Mouse (Mus musculus) megakaryocyte progenitor cell, adult 5-6 weeks (primary cell): ENCODE data around the gene Klhl40. TPM values are rescaled to one million over a fixed set of nuclear protein-coding genes. Genes with fewer than 3 reads are reported as not detected.

ENCODE experiments used
- ATAC-seq: replicated peaks from 2 replicates; pipeline ENCODE4 v1.8.0; 2016; ENCODE audit warnings: mild to moderate bottlenecking, moderate TSS enrichment, inconsistent platforms; ENCODE audit not compliant: poor library complexity
- total RNA-seq, 2 experiments: library from RNA; stranded (forward) in 1 of 2; stranded (reverse) in 1 of 2; fragments of 157-497, 149-512 nt in 1 of 2; fragments of 200-1000 nt in 1 of 2; gene quantifications; 2 replicates each; pipeline versions ENCODE4 v1.2.3 to v1.2.4; 2015 to 2017

Klhl40 gene
- total RNA-seq, 2 experiments from 2014 or later = not detected

GRCm38 (mm10) chr9:121823051-121823450 lies 45.6 kb downstream of the Klhl40 start:
- ATAC-seq = no peak

GRCm38 (mm10) chr9:121823991-121824390 lies 46.6 kb downstream of the Klhl40 start:
- ATAC-seq = no peak

DNA sequence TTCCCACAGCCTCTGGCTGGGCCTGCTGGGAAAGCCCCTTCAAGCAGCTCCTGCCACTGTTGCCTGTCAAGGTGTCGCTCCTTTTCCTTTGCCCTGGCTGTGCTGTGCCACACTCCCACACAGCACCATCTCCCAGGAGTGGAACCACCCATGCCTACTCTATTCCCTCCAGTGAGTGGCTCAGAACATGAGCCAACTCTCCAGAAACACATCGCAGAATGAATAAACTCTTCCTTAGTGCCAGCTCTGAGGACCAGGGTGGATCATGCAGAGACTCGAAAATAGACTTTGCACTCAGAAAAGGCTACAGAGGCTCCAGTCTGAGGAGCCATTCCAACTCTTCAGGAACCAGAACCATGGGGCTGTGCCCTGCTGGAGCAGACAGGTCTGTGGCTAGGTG lies 48.9 kb downstream of the Klhl40 start:
- ATAC-seq = no peak

- ATAC-seq = peak; percentile 50
Observed at GRCm38 (mm10) chr9:121828314-121828713, 50.9 kb downstream of the Klhl40 start.

GRCm38 (mm10) chr9:121829270-121829992 lies 52.0 kb downstream of the Klhl40 start:
- no peak for ATAC-seq

- ATAC-seq = peak; percentile 47
Observed at GRCm38 (mm10) chr9:121830243-121830955, 53.0 kb downstream of the Klhl40 start.

GRCm38 (mm10) chr9:121830956-121831293 lies 53.5 kb downstream of the Klhl40 start:
- ATAC-seq = peak; percentile 81

Other genes with a start within 250 kb of the Klhl40 start
- gene Lyzl4, start 135.5 kb upstream of the Klhl40 start, total RNA-seq (2015) = not detected in 2 replicates
- gene Lyzl4, start 135.5 kb upstream of the Klhl40 start, total RNA-seq (2017) = not detected in 2 replicates
- not detected in 2 replicates for gene Vipr1, start 134.9 kb upstream of the Klhl40 start, total RNA-seq (2015)
- gene Vipr1, start 134.9 kb upstream of the Klhl40 start, total RNA-seq (2017) = 0.12 and 0.41 TPM in 2 replicates
- gene Sec22c, start 72.1 kb upstream of the Klhl40 start, total RNA-seq (2015) = 11.1 and 11.5 TPM in 2 replicates
- 6.6 and 12.0 TPM in 2 replicates for gene Sec22c, start 72.1 kb upstream of the Klhl40 start, total RNA-seq (2017)
- gene Ss18l2, start 67.3 kb upstream of the Klhl40 start, total RNA-seq (2015) = 43.7 and 71.4 TPM in 2 replicates
- 39.8 and 59.3 TPM in 2 replicates for gene Ss18l2, start 67.3 kb upstream of the Klhl40 start, total RNA-seq (2017)
- gene Nktr, start 58.4 kb upstream of the Klhl40 start, total RNA-seq (2015) = 92.4 and 140 TPM in 2 replicates
- gene Nktr, start 58.4 kb upstream of the Klhl40 start, total RNA-seq (2017) = 100.0 and 142 TPM in 2 replicates
- 0.05 and 0.62 TPM in 2 replicates for gene Zfp651, start 18.3 kb upstream of the Klhl40 start, total RNA-seq (2015)
- 0.24 TPM in 1 of 2 replicates, not detected in the other for gene Zfp651, start 18.3 kb upstream of the Klhl40 start, total RNA-seq (2017)
- gene Hhatl, start 14.9 kb downstream of the Klhl40 start, total RNA-seq (2015) = not detected in 2 replicates
- gene Hhatl, start 14.9 kb downstream of the Klhl40 start, total RNA-seq (2017) = not detected in 2 replicates
- gene Ccdc13, start 61.9 kb downstream of the Klhl40 start, total RNA-seq (2015) = 0.42 TPM in 1 of 2 replicates, not detected in the other
- gene Ccdc13, start 61.9 kb downstream of the Klhl40 start, total RNA-seq (2017) = not detected in 2 replicates
- 89.9 and 101 TPM in 2 replicates for gene Higd1a, start 80.8 kb downstream of the Klhl40 start, total RNA-seq (2015)
- 14.1 and 21.7 TPM in 2 replicates for gene Higd1a, start 80.8 kb downstream of the Klhl40 start, total RNA-seq (2017)
- not detected in 2 replicates for gene Ackr2, start 120.7 kb downstream of the Klhl40 start, total RNA-seq (2015)
- not detected in 2 replicates for gene Ackr2, start 120.7 kb downstream of the Klhl40 start, total RNA-seq (2017)
- not detected in 2 replicates for gene Cyp8b1, start 138.7 kb downstream of the Klhl40 start, total RNA-seq (2015)
- gene Cyp8b1, start 138.7 kb downstream of the Klhl40 start, total RNA-seq (2017) = not detected in 2 replicates
- 0.25 TPM in 1 of 2 replicates, not detected in the other for gene Fam198a, start 173.4 kb downstream of the Klhl40 start, total RNA-seq (2015)
- gene Fam198a, start 173.4 kb downstream of the Klhl40 start, total RNA-seq (2017) = 0.17 and 0.30 TPM in 2 replicates
- gene Pomgnt2, start 219.5 kb downstream of the Klhl40 start, total RNA-seq (2015) = 3.2 and 4.6 TPM in 2 replicates
- gene Pomgnt2, start 219.5 kb downstream of the Klhl40 start, total RNA-seq (2017) = 4.9 and 6.7 TPM in 2 replicates